Mouse (Mus musculus) heart, embryonic 14.5 days (tissue): Measurements from ENCODE around the gene Elmo3. TPM values are rescaled to one million over a fixed set of nuclear protein-coding genes. Genes with fewer than 3 reads are reported as not detected.

Source experiments
- ATAC-seq: fragments of 200-750 bp; cut with Nextera tagmentation; 2 replicates; pipeline ENCODE4 v1.8.0; 2017; ENCODE audit warnings: low read depth, moderate TSS enrichment; ENCODE audit not compliant: insufficient number of reproducible peaks, insufficient read depth, low FRiP score
- H3K27ac ChIP-seq, 2 experiments: fragments of 200-500 bp in 1 of 2; fragments of 300-500 bp in 1 of 2; sonication (generic) in 1 of 2; replicated peaks in 1 of 2; 2 replicates each; pipeline ENCODE4 v1.5.1; 2012 to 2014; ENCODE audit warnings: low read depth in 2 of 2, low read length in 2 of 2, control low read depth in 1 of 2, mild to moderate bottlenecking in 1 of 2, mixed read lengths in 1 of 2; ENCODE audit not compliant: control insufficient read depth in 1 of 2, insufficient read depth in 1 of 2
- H3K27me3 ChIP-seq: fragments of 300-500 bp; sonication (generic); 2 replicates; pipeline ENCODE4 v1.6.1; 2014; ENCODE audit warnings: mild to moderate bottlenecking, low read length, control low read depth; ENCODE audit not compliant: control insufficient read depth, insufficient read depth
- H3K36me3 ChIP-seq: fragments of 300-500 bp; sonication (generic); 2 replicates; pipeline ENCODE4 v1.6.1; 2014; ENCODE audit warnings: mild to moderate bottlenecking, control low read depth, low read length, mixed read lengths; ENCODE audit not compliant: control insufficient read depth, insufficient read depth
- H3K4me1 ChIP-seq, 2 experiments: fragments of 200-500 bp in 1 of 2; fragments of 300-500 bp in 1 of 2; sonication (generic) in 1 of 2; 2 replicates each; pipeline ENCODE4 v1.6.1; 2012 to 2014; ENCODE audit warnings: low read length in 2 of 2, control low read depth in 1 of 2, mixed read lengths in 1 of 2; ENCODE audit not compliant: control insufficient read depth in 2 of 2, insufficient read depth in 2 of 2
- H3K4me2 ChIP-seq: fragments of 300-500 bp; sonication (generic); 2 replicates; pipeline ENCODE4 v1.6.1; 2014; ENCODE audit warnings: mild to moderate bottlenecking, low read length
- H3K4me3 ChIP-seq, 2 experiments: fragments of 200-500 bp in 1 of 2; fragments of 300-500 bp in 1 of 2; sonication (generic) in 1 of 2; 2 replicates each; pipeline ENCODE4 v1.5.1; 2012 to 2014; ENCODE audit warnings: low read length in 2 of 2, mild to moderate bottlenecking in 2 of 2, control low read depth in 1 of 2, low read depth in 1 of 2, moderate library complexity in 1 of 2; ENCODE audit not compliant: control insufficient read depth in 1 of 2, insufficient read depth in 1 of 2
- H3K9ac ChIP-seq: fragments of 300-500 bp; sonication (generic); 2 replicates; pipeline ENCODE4 v1.6.1; 2014; ENCODE audit warnings: mild to moderate bottlenecking, low read length
- H3K9me3 ChIP-seq: fragments of 300-500 bp; sonication (generic); 2 replicates; pipeline ENCODE4 v1.6.1; 2016; ENCODE audit warnings: low read length, control low read depth; ENCODE audit not compliant: control insufficient read depth
- WGBS: fragments of 180-500 bp; shearing (Covaris S2); extraction: QIAGEN DNeasy Blood & Tissue Kit; methylation state at CpG from one replicate; pipeline ENCODE4 v1.1.7; 2014; 5-methylcytosine and 5-hydroxymethylcytosine counted together
- polyA plus RNA-seq: library from polyadenylated mRNA; unstranded; fragments of >200 nt; fragmentation: Nextera tagmentation; extraction: Ambion mirVana; gene quantifications from 2 replicates; pipeline ENCODE4 v1.2.1, GENCODE M21; 2014

The Elmo3 gene
- polyA plus RNA-seq = 3.4 TPM in 2 replicates

- peak; percentile 41 for ATAC-seq
- Histone ChIP-seq H3K4me2 (peak within 1 kb of the TSS; percentile 83), H3K4me3 (peak within 1 kb of the TSS; percentile 38 to 46), H3K4me1 (peaks cover 23 to 31% of the 10 kb centered on the region in 2 experiments), H3K27me3 (no peaks in the 10 kb centered on the region), H3K9ac (peak within 1 kb of the TSS; percentile 74), H3K9me3 (no peaks in the 10 kb centered on the region), H3K36me3 (peaks cover 75% of the 10 kb centered on the region), H3K27ac (peak within 1 kb of the TSS; percentile 53 to 66)
- WGBS = 5% methylated on average over 29 of the region's 30 CpGs
These were observed at the start of gene Elmo3 for GRCm38 (mm10) chr8:105305211-105306145. Elmo3 (plus strand) TSS chr8:105305601.

- Histone ChIP-seq H3K27me3 (peaks cover 32% of the 10 kb centered on the region), H3K9ac (no peak overlapping the region), H3K4me3 (no peak overlapping the region), H3K4me2 (no peak overlapping the region), H3K9me3 (0 out of 2 replicates have a peak, but pooled peaks cover 3% of the 10 kb centered on the region), H3K27ac (no peak overlapping the region), H3K4me1 (peaks cover 14 to 31% of the 10 kb centered on the region in 2 experiments), H3K36me3 (no peaks in the 10 kb centered on the region)
- ATAC-seq = no peak
- WGBS = 63% methylated on average over 7 of the region's 7 CpGs
These were observed 47.9 kb upstream of the Elmo3 start for GRCm38 (mm10) chr8:105257318-105258114.

- 4% methylated on average over 55 of the region's 55 CpGs for WGBS
- no peak overlapping the region for H3K27ac ChIP-seq
- peak overlapping the region; percentile 92 for H3K4me2 ChIP-seq
- H3K4me3 ChIP-seq = peak overlapping the region; percentile 27 to 40
- no peaks in the 10 kb centered on the region for H3K36me3 ChIP-seq
- H3K9me3 ChIP-seq = 0 out of 2 replicates have a peak, but pooled peaks cover 3% of the 10 kb centered on the region
- ATAC-seq = 0 out of 2 replicates have a peak, but pooled peaks have one; percentile 4
- H3K4me1 ChIP-seq = peaks cover 8 to 28% of the 10 kb centered on the region in 2 experiments
- H3K27me3 ChIP-seq = peaks cover 32% of the 10 kb centered on the region
- peak overlapping the region; percentile 45; the same call in 1 of the 2 replicates for H3K9ac ChIP-seq
These were observed 46.3 kb upstream of the Elmo3 start for GRCm38 (mm10) chr8:105258911-105259720.

GRCm38 (mm10) chr8:105259721-105260320 is 45.6 kb upstream of the Elmo3 start:
- WGBS = 4% methylated on average over 30 of the region's 30 CpGs

GRCm38 (mm10) chr8:105260371-105261099 is 44.9 kb upstream of the Elmo3 start:
- Histone ChIP-seq H3K27me3 (peaks cover 29% of the 10 kb centered on the region), H3K27ac (no peak overlapping the region), H3K4me1 (peaks cover 2 to 27% of the 10 kb centered on the region in 2 experiments; a peak in 3 of 4 replicates), H3K9me3 (0 out of 2 replicates have a peak, but pooled peaks cover 3% of the 10 kb centered on the region), H3K36me3 (no peaks in the 10 kb centered on the region), H3K4me2 (no peak overlapping the region), H3K9ac (no peak overlapping the region), H3K4me3 (no peak overlapping the region)
- 65% methylated on average over 7 of the region's 7 CpGs for WGBS
- no peak for ATAC-seq

More at GRCm38 (mm10) chr8:105259721-105260320, 45.6 kb upstream of the Elmo3 start:
- H3K9ac ChIP-seq = peak overlapping the region; percentile 45; the same call in 1 of the 2 replicates
- H3K4me3 ChIP-seq = peak overlapping the region; percentile 27 to 40
- ATAC-seq = peak; percentile 11; the same call in 1 of the 2 replicates
- no peaks in the 10 kb centered on the region for H3K36me3 ChIP-seq
- H3K27me3 ChIP-seq = peaks cover 32% of the 10 kb centered on the region
- 0 out of 2 replicates have a peak, but pooled peaks cover 3% of the 10 kb centered on the region for H3K9me3 ChIP-seq
- no peak overlapping the region for H3K27ac ChIP-seq
- peak overlapping the region; percentile 92 for H3K4me2 ChIP-seq
- peaks cover 6 to 26% of the 10 kb centered on the region in 2 experiments for H3K4me1 ChIP-seq

GRCm38 (mm10) chr8:105261326-105261980 is 43.9 kb upstream of the Elmo3 start:
- Histone ChIP-seq H3K9ac (no peak overlapping the region), H3K4me3 (no peak overlapping the region), H3K27ac (no peak overlapping the region), H3K27me3 (peaks cover 30% of the 10 kb centered on the region), H3K4me1 (peaks cover 2 to 27% of the 10 kb centered on the region in 2 experiments; a peak in 3 of 4 replicates), H3K36me3 (no peaks in the 10 kb centered on the region), H3K4me2 (no peak overlapping the region), H3K9me3 (0 out of 2 replicates have a peak, but pooled peaks cover 3% of the 10 kb centered on the region)
- no peak for ATAC-seq
- WGBS = 79% methylated on average over 12 of the region's 12 CpGs
